Mouse (Mus musculus): Measurements from ENCODE around the gene Prg2. TPM values are rescaled to one million over a fixed set of nuclear protein-coding genes. Genes with fewer than 3 reads are reported as not detected.

Prg2 gene
- total RNA-seq (2014; fragmentation: Nextera tagmentation) (not detected in 2 replicates), total RNA-seq (2017) (0.85 and 3.2 TPM in 2 replicates)

DNA sequence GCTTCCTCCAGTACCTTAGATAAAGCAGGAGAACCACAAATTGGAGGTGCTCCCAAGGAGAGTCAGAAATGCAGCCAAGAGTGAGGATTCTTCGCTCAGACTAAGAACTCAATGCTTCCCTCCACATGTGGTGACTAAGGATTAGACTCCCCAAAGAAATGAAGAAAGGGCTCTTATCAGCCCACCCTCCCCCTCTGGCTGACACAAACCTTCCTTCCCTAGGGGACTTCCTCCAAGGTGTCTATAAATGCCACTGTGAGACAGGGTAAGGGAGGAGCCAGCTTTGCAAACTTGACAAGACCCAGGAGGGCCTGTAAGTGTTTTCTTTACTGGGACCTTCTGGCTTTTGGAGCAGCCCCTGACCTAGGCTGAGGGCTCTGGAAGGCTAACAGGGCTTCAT is at the start of gene Prg2:
Gene Prg2, plus strand, starts transcription at position 274 of the 400 bp plus-strand sequence.
- ATAC-seq (replicated peaks; ENCODE audit: low FRiP score, low TSS enrichment, poor library complexity, severe bottlenecking) = peak; percentile 70

DNA sequence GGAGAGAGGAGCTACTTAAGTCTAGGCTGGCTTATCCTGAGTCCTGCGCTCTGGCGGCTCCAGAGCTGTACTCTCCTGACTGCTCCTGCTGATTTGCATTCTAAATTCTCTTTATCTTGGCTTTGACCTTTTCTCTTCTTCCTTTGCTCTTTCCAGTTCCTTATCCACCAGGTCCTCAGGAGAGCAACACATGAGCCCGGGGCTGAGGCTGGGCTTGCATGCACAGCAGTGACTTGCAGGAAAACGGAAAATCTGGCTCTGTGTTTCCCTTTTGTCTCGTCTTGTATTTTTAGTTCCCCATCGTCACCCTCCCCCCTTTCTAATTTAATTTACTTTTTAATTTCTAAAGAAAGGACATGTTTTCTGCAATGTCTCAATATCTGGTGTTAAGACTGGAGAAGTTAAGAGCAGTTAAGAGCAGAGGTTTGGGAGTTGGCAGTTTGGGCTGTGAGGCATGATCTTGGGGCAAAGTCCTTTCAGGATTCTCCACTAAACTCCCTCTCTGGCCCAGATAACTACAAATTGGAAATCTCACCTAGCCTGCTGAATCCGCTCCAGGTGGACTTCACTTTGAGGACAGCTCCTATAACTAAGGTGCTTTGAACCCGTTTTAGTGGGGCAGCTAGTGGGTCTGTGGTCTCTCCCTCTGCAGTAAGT is 46.1 kb upstream of the Prg2 start:
- no peak for ATAC-seq (replicated peaks; ENCODE audit: low FRiP score, low TSS enrichment, poor library complexity, severe bottlenecking)

DNA sequence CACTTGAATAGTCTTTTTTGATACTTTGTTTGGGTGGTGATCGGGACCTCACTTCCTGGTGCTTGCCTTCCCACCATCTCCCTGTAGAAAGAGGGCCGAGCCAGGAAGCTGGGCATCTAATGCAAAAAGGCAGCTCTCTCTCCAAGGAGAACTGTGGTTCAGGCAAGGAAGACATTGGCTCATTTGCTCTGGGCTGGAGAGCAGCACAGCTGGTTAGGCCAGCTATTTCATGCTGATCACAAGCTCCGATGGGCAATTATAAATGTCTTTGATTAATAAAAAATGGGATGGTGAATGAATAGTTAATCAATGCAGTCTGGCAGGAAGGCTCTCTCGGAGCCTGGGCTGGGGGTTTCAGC is 45.6 kb upstream of the Prg2 start:
- no peak for ATAC-seq (replicated peaks; ENCODE audit: low FRiP score, low TSS enrichment, poor library complexity, severe bottlenecking)

DNA sequence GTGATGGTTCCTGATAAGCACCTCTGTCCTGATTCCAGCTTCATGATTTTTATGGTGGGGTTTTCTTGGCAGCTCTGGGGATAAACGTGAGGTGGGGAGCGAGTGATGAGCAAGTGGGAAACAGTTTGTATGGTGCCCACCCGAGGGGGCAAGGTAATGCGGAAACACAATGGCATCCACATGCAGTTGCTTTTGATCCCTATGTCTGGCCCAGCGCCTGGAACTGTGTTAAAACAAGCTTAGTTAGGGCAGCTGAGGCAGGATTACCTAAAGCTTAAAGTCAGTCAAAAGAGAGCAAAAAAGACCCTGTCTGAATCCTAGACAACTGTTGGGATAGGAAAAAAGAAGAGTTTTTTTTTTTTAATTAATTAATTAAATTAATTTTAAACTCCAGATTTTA is 45.2 kb upstream of the Prg2 start:
- no peak for ATAC-seq (replicated peaks; ENCODE audit: low FRiP score, low TSS enrichment, poor library complexity, severe bottlenecking)

DNA sequence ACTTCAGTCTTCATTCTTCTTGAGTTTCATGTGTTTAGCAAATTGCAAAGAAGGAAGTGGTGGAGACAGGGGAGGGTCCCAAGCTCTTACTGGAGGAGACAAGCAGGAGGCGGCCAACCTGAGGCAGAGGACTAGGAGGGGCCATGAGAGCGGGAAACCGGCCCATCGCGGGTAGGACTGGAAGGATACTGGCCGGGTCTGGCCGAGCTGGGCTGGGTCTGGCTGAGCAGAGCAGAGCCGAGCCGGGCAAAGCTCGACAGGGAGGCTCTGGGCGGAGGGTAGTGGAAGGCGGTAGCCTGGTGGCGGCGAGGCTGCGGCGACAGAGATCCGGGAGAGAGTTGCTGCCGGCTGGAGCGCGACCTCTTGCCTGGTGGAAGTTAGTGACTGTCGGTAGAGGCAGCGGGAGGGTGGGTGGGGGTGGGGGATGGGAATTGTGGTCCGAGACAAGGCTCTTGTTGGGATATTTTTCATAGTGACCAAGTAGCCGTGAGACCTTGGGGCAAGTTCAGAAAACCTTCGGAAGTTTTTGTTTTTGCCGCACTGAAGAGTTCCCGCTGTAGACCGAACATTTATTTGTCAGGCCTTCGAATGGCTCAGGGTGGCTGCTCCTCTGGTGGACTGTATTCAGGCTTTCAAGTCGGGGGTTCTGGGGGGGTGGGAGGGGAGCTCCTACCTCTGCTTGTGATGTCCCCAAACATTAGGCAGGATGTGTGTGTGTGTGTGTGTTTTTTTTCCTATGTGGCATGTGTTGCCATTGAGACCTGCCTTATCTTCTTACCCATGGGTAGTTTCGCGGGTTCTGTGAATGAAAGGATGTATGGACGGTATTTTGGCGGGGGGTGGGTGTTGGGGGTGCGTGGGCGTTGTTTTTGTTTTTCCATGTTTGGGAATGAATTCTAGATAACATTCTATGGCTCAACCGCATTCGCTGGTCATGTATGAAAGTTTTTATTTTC is 43.5 kb upstream of the Prg2 start, which contains the start of gene Slc43a3:
Gene Slc43a3, plus strand, starts transcription at position 106 of the 956 bp plus-strand sequence.
- ATAC-seq (replicated peaks; ENCODE audit: low FRiP score, low TSS enrichment, poor library complexity, severe bottlenecking) = peak; percentile 71

DNA sequence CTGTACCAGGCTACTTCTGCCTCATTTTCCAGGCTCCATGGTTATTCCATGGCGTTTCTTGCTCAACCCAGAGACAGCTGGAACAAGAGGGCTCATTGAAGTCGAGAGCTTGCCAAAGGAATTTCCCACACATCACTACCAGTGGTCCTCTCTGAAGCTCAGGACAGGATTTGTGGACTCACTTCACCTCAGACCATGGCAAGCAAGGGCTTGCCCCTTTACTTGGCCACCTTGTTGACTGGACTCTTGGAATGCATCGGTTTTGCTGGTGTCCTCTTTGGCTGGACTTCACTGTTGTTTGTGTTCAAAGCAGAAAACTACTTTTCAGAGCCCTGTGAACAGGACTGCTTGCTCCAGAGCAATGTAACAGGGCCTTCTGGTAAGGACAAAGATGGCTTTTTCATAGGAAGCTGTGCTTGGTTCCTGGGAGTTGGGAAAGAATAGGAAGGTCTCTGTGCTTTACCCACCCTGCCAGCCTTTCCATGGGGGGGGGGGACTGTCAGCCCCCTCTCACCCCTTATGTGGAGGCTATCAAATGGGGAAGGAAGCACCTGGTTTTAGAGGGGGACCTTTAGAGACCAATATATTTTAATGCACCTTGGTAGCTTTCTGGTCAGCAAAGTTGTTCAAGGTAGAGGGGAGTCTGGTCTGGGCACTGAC is 42.6 kb upstream of the Prg2 start:
- ATAC-seq (replicated peaks; ENCODE audit: low FRiP score, low TSS enrichment, poor library complexity, severe bottlenecking) = no peak

DNA sequence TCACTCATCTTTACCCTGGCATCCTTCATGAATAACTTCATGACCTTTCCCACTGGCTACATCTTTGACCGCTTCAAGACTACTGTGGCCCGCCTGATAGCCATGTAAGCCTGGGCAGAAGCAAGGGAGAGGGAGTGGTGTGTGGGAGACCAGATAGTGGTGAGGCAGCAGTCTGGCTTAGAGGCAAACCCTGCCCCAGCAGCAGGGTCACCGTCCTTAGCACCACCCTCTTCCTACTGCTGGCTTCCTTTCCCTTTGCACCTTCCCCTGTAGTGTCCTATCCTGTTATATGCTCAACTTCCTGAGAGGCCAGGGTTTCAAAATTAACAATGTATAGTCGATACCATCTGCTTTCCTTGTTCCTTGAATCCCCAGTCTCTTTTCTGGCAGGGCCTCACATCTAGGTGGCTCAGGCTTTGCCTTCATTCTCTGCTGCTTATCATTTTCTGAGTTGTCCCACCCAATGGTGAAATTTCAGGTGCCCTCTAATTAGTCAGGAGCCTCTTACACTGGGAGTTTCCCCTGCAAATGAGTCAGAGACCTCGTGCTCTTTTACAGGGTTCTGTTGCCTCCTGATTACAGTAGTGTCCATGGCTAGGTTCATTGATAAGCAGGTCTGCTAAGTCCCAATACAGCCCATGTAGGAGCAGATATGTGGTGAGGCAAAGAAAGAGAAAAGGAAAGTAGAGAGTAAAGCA is 41.9 kb upstream of the Prg2 start:
- ATAC-seq (replicated peaks; ENCODE audit: low FRiP score, low TSS enrichment, poor library complexity, severe bottlenecking) = peak; percentile 87

DNA sequence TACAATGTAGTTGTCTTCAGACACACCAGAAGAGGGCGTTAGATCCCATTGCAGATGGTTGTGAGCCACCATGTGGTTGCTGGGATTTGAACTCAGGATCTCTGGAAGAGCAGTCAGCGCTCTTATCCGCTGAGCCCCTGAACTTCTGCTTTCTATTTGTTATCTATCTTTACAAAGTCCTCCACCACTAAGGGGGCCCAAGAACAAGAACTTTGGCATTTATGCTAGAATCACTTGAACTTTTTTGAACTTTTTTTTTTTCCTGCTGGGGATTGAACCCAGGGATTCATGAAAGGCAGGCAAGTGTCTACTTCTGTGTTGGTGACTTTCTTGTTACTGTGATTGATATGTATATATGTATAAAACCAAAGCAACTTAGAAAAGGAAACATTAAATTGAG is 41.0 kb upstream of the Prg2 start:
- ATAC-seq (replicated peaks; ENCODE audit: low FRiP score, low TSS enrichment, poor library complexity, severe bottlenecking) = no peak

DNA sequence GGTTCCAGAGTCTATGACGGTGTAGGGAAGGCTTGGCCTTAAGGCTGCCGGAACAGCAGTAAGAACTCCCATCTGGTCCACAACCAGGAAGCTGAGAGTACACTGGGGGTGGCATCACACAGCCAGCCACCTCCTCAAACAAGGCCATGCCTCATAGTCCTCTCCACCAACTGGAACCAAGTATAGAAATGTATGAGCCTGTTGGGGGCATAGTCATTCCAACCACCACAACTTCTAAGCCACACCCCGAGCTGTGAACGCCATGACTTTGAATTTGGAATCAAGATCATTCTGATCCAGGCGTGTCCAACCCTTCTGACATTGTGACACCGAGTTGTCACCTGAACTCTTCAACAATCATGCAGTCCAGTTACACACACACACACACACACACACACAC is 40.5 kb upstream of the Prg2 start:
- no peak for ATAC-seq (replicated peaks; ENCODE audit: low FRiP score, low TSS enrichment, poor library complexity, severe bottlenecking)

DNA sequence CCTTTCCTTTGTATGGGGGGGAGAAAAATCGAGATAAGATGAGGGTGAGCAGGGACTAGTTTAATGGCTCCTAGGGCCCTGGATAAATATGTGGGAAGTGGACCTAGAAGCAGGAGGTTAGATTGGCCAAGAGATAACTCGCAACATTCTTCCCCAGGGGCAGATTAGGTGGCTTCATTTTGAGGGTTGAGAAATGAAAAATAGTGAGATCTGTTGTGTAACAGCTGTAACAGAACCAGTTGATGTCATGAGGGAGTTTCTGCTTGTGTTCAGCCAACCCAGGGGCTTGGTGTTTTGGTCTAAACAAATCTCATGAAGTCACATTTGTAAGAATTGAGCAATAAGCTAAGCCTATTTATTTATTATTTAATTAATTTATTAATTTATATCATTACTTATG is 38.9 kb upstream of the Prg2 start:
- no peak for ATAC-seq (replicated peaks; ENCODE audit: low FRiP score, low TSS enrichment, poor library complexity, severe bottlenecking)

DNA sequence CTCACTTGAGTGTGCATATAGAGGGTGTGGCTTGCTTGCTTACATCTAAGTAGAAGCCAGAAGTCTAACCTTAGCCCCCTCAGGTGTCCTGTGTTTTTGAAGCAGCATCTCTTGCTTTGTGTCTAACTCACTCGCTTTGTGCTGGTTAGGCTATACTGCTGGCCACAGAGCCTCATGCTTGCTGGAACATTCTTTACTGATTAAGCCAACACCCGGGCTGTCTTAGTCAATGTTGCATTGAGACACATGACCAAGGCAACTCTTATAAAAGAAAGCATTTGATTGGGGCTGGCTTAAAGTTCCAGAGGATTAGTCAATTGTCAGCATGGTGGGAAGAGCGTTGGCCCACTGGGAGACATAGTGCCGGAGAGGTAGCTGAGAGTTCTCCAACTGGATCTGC is 38.5 kb upstream of the Prg2 start:
- no peak for ATAC-seq (replicated peaks; ENCODE audit: low FRiP score, low TSS enrichment, poor library complexity, severe bottlenecking)

DNA sequence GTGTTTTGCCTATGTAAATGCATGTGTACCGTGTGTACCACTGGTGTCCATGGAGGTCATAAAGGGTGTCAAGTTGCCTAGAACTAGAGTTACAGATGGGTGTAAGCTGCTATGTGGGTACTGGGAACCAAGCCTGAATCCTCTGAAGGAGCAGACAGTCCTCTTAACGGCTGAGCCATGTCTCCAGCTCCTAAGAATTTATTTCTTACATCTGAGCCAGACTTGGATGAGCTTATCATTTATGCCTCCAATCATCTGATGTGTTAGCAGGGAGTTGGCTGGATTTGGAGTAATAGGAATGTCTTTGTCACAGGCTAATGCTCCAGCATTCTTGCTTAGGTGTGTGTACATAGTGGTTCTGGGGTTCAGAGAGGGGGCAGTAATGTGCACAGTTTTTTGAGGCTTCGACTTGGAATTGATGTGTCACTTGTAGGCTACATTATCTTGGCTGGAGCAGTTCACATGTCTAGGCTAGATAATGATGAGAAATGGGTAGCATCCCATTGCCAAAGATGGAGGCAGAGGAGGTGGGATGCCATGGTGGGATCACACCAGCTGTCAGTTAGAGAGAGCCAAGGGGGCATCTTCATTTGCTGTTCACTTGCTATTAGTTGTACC is 33.0 kb upstream of the Prg2 start:
- peak; percentile 38; the same call in 1 of the 2 replicates for ATAC-seq (replicated peaks; ENCODE audit: low FRiP score, low TSS enrichment, poor library complexity, severe bottlenecking)

DNA sequence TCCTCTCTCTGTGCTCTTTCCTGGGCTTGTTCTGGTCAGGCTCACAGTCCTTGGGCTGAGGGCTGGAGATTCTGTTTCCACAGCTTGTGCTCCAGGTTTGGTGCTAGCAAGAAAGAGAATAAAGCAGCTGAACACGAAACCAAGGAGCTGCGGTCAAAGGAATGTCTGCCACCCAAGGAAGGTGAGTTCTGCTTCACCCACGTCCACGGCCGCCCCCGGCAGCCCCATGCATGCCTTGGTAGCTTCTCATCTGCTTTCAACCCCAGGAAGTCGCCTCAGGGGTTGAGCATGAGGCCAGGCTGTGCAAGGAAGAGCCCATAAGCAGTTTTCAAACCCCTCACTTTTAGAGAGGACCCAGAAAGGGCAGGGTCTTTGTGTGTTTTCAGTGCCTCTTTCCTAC is 32.0 kb upstream of the Prg2 start:
- no peak for ATAC-seq (replicated peaks; ENCODE audit: low FRiP score, low TSS enrichment, poor library complexity, severe bottlenecking)

DNA sequence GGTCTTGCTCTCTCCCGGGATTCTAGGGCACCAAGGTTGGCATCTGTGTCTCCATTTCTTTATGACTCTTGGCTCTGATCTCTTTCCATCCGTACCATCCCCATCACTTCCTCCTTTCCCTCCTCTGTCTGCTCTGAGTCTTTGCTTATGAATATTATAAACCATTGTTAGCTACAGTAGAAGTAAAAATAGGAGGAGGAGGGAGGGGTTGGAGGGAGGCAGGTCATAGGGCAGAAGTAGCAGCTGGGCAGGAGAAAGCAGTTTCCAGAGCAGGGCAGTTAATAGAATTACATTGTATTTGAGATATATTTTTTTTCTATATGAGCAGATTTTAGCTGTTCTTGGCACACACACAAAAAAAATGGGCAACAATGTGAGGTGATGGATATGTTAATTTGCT is 31.5 kb upstream of the Prg2 start:
- no peak for ATAC-seq (replicated peaks; ENCODE audit: low FRiP score, low TSS enrichment, poor library complexity, severe bottlenecking)

DNA sequence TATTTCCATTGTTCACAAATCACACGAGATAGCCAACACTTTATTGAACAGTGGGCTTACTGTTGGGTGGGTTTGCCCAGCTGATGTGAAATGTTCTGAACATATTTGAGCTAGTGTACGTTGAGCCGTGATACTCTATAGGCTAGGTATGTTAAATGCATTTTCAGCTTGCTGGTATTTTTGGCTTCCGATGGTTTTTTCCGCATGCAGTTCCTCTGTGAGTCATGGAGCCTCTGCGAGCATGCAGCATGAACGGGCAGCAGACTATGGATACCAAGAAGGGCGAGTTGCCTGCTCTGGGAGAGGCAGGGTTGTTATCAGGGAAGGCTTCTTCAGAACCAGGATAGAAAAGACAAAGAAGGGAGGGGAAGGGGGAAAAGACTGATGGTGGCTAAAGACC is 29.2 kb upstream of the Prg2 start:
- no peak for ATAC-seq (replicated peaks; ENCODE audit: low FRiP score, low TSS enrichment, poor library complexity, severe bottlenecking)

DNA sequence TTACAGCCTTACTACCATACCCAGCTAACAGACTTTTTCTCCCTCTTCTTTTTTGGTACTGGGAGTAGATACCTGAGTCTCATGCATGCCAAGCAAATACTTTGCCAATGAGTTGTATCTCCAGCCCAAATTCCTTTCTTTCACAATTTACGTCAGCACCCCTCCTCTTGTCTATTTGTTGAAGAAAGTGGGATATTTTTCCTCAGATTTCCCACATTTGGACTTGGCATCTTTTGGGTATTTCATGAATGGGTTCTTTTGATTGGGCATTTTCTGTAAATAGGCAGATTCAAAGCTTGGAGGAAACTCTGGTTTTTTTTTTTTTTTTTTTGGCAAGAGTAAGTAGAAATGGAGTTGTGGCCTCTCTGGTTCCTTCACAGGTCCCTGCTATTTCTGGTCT is 28.0 kb upstream of the Prg2 start:
- no peak for ATAC-seq (replicated peaks; ENCODE audit: low FRiP score, low TSS enrichment, poor library complexity, severe bottlenecking)

DNA sequence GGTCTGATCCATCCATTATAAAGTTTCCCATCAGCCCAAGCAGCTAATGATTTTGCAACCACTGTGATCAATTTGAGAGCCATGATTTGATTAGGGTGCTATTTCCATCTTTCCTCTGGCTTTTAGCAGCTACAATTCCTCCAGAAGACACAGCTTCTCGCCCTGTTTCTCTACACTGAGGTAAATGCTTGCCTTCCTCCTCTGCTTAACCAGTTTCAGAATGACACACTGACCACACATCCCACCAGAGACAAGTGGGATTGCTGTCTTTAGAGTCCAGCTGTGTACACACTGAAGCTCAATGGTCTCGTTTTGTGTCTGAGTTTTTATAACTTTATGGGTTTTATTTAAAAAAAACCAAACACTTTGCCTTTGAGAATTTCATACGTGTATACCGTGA is 27.6 kb upstream of the Prg2 start:
- no peak for ATAC-seq (replicated peaks; ENCODE audit: low FRiP score, low TSS enrichment, poor library complexity, severe bottlenecking)

DNA sequence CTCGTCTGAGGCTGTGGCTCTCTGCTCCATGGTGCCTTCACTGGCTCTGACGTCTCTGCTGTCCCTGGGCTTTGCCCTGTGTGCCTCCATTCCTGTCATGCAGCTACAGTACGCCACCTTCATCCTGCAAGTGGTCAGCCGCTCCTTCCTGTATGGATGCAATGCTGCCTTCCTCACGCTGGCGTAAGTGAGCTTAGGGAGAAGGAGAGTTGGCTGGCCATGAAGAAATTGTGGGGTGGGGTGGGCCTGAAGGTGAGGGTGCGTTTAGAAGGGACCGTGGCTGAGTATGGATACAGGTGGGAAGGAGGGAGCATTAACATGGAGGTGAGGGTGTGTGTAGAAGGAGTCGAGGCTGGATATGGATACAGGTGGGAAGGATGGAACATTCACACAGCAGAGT is 24.8 kb upstream of the Prg2 start:
- no peak for ATAC-seq (replicated peaks; ENCODE audit: low FRiP score, low TSS enrichment, poor library complexity, severe bottlenecking)

DNA sequence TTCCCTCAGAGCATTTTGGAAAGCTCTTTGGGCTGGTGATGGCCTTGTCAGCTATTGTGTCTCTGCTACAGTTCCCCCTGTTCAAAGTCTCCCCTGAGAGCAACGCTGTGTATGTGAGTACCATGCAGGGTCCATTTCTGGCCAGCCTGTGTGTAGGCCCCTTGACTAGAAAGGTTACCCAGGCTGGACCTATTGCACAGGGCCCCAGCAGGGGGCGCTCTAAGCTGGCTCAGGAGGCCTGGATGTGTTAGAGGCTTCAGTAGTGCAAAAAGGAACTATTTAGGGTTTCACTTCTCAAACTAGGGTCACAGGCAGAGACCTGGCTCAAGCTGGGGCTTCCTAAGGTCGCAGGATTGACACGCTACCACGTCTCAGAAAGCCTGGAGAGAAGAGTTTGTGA is 24.0 kb upstream of the Prg2 start:
- peak; percentile 78 for ATAC-seq (replicated peaks; ENCODE audit: low FRiP score, low TSS enrichment, poor library complexity, severe bottlenecking)

All from megakaryocyte-erythroid progenitor cell, adult 5-6 weeks (primary cell).